Mouse (Mus musculus): ENCODE results near the gene Ftsj1. TPM values are rescaled to one million over a fixed set of nuclear protein-coding genes. Genes with fewer than 3 reads are reported as not detected.

The Ftsj1 gene
- polyA plus RNA-seq (2017; shearing (Covaris generic)) = 10 to 100 TPM; 17.9 to 25.1 TPM

DNA sequence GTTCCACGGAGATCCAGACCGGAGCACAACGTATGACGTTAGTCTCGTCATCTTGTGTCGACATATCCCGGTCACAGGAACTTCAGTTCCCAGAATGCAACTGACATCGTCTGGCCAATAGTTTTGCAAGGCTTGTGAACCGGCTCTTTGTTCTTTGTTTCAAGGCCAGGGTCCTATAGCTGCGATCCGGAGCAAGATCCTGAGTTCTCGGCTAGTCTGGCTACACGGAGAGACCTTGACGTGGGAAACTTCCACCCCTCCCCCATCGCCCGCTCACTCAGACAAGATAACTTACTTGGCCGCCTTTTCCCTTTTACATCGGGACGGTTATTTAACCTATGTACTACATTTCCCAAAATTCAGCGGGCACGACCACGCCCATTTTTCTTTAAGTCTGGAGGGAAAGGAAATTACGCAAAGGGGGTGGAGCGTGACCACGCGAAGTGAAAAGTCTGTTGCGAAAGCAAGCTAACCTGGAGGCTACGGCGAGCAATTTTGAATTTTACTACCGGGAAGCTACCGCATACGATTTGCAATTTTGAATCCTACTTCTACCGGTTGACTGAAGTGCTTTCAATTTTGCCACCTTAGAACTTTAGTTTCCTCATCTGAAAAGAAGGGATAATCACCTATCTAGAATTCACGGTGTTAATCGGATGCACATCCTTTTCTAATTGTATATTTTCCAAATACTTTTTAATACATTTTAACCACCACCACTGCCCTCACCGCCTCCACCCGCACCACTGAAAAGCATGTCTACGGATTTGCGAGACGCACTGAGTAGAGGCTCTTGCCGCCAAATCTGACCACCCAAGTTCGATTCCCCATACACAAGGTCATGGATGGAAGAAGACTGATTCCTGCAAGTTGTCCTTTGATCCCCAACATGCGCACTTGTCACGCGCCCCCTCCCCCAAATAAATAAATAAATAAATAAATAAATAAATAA is at the start of gene Ftsj1:
Gene Ftsj1, minus strand, starts transcription at position 73 of the 952 bp plus-strand sequence.
- ATAC-seq = peak; percentile 95

DNA sequence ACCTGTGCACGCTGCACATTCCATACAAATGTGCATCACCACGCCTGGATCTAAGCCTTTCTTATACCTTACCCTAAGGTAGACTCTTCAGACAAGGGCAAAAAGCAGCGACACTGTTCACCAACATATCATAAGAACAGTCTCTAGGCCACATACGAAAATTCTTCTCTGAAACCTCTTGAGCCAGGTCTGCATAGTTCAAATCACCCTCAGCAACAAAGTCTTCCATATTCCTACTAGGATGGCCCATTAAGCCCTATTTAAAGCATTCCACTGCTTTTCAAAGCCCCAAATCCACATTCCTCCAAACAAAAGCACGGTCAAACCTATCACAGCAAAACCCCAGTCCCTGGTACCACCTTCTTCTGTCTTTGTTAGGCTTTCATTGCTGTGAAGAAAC is 36.4 kb upstream of the Ftsj1 start:
- no peak for ATAC-seq

DNA sequence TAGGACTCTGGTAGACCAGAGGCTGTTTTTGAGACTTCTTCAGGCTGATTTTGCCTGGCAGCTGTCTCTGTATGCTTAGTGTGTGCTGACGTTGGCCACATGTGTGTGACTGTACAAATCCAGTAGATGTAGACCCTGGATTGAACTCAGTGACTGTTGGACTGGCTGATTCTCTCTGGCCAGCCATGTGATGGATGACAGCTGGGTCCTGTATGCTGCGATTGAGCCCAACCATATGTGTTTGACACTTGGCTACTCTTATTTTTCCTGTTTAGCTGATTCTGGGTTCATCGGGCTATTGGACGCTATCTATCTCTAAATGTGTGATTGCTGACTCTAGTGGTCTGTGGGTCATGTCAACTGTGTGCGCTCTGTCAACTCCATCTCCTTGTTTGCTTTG is 21.9 kb upstream of the Ftsj1 start:
- no peak for ATAC-seq

DNA sequence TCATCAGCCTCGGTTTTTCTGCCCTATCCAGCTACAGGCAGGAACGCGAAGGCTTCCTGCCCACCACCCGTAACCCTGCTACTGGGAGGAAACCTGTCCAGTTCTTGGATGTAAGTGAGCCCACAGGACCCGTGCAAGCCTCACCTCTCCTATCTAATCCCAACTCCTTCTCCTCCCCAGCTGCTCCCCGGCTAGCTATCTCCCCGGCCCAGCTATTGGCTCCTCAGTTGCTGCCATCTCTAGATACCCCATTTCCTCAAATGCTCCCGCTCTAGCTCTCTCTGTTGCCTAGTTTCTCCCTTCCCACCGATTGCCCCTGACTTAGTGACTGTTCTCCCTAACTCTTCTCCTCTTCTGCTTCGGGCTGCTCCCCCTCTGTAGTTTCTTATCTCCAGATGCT is 19.8 kb upstream of the Ftsj1 start:
- no peak for ATAC-seq

DNA sequence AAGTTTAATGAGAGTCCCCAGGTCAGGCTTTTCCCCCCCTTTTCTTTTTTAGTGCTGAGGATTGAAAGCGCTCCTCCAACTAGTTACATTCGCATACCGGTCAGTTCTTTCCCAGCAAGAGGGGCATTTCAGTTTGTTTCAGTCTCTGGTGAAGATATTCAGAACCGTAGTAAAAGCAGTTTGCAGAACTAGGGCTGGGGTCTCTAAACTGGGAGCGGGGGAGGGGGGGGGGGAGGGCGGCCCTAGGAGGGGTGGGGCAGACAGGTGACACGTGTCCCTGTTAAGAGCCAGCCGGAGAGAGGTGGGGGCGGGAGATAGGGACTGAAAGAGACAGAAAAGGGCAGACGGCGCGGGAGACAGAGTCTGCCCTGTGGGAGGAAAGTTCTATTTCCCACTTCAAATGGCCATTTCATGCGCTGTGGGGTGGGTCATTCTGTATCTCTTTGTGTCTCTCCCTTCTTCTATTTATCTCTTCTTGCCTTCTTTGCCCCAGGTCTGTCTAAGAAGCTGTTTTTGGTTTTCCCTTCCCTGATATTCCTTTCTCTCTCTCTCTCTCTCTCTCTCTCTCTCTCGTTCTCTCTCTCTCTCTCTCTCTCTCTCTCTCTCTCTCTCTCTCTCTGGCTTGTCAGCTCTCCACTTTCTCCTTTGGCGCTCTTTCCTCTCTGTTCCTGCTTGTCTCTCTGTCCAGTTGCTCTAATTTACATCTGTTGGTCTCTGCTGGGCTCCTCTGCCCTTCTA is 19.0 kb upstream of the Ftsj1 start, which contains the start of gene Slc38a5:
Gene Slc38a5, plus strand, starts transcription at position 51 of the 738 bp plus-strand sequence.
- ATAC-seq = no peak

DNA sequence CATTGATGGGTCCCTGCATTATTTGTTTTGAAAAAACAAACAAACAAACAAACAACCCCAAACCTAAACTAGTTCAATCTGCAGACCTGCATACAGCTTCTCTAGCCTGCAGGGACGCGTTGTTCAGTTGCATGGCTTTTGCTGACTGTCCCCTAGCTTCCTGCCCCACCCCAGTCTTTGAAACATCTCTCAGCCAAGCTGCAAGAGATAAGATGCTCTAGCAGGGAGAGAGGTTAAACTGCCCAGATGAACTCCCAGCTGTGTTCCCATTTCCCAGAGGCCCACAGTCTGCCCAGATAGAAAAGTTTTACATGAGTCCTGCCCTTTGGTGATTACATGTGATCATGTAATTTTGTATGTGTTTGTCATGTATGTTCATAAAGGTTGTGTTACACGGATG is 12.0 kb upstream of the Ftsj1 start:
- ATAC-seq = no peak

DNA sequence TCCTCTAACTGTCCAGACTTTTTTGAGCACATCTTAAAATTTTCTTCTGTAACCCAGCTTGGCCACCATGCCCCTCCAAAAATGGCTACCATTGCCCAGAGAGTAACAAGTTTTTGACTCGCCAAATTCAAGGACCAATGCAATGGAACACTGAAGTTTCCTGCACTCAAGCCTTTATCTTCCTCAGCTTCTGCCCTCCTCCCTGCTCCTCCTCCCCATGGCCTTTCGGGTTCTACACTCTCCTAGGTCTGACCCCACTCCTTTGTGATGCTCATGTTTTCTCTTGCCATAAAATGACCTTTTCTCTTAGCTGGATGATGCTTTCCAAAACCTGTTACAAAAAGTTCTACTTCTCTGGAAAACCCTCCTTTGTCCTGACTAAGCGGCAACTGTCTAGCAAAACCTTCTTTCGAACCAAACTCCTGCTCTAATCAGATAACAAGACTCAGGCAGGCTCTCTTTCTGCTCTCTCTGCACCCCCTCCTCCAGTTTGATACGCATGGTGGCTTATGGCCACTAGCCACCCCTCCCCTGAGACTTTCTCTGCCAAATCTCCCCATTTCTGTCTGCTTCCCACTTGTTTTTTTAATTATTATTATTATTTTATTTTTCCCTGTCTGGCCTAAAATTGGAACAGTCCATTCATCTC is 11.1 kb upstream of the Ftsj1 start:
- ATAC-seq = no peak

DNA sequence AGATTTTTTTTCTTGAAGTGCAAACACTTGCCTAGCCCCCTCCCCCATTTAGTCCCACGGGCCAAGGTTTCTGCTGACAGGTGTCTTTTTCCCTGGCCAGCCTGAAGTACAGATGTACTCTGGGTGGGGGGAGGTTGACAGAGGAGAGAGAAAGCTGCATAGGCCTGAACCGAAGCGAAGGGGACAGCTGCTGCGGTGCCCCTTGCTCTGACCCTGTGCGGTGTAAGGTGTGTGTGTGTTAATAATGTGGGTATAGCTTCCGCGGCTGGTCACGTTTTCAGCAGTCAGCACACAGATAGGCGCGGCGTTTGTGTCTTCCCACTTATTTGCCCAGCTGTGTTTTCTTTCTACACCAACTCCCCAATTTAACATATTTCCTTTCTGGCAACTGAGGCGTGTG is 7.3 kb upstream of the Ftsj1 start:
- ATAC-seq = no peak

DNA sequence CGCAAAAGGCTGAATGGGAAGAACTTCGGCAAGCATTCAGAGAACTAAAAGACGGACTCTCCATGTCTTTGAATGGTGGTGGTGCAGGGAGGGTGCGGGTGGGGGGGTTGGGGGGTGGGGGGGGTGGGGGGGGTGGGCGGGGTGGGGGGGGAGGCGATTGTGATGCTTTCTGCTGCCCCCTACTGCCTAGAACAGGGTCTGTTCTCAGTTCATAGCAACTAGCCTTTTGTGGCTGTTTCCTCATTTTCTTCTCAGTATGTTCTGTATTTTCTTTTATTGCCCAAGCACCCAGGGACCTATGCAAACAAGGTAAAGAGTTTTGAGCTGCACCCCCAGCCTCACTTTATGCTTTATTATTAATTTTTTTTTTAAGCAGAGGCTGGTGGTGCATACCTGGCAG is 3.6 kb upstream of the Ftsj1 start:
- no peak for ATAC-seq

DNA sequence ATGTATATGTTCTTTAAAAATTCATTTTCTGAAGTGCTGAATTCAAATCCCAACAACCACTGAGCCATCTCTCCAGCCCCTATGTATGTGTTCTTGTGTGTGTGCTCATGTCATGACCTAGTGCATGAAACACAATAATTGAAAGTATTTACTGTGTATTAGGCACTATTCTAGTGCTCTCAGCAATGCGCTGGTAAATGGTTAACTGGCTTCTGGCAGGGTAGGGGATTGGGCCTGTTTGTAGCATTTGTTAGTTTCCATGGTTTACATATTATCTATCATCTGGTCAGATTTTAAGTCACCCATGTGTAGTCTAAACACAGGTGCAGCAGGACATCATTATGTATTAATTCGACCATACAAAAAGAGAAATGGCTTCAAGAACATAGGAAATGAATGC is 1.5 kb upstream of the Ftsj1 start:
- ATAC-seq = no peak

DNA sequence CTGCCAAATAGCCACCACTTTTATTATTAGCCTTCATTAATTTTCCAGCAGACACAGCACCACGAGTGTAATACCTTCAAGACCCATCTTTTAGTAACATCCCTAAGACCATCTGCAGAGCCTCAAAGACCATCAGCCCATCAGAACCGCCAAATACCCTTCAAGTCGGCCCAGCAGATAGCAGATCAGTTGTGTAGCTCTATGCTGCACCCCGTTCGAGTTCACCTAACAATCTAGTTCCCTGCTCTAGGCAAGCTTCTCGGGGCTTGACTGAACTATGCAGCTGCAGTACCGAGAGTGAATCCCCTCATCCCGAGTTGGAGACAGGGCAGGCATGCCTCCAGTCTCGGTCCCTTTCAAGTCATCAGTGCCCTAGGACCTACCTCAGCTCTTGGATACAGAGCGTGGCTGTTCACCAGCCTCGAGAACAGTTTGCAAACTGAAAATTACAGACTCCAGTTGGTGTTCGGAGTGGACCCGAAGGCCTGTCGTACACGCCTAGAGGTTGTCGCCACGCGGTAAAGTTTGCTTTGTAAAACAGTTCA is 345 bp downstream of the Ftsj1 start:
- peak; percentile 5 for ATAC-seq

DNA sequence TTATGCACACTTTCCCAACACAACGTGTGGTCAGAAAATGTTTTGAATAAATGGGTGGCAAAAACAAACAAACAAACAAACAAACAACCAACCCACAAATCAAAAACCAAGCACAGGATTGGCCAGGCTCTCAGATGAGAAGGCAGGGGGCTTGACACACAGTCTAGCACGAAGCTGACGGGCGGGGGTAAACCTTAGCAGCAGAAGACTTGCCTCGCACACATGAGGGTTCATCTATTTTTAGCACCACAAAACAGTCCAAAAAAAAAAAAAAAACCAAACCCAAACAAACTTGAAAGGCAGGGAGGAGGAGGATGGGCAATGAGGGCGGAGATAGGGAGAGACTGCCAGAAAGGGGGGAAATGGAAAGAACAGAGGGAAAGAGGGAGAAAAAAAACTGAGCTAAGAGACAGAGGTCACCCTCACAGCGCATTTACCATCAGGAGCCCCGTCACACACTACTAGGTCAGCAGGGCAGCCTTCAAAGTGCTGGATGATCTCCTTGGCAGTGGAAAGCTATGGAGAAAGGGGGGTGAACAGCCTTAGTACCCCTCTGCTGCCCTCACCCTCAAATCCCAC is 3.6 kb downstream of the Ftsj1 start:
- no peak for ATAC-seq

DNA sequence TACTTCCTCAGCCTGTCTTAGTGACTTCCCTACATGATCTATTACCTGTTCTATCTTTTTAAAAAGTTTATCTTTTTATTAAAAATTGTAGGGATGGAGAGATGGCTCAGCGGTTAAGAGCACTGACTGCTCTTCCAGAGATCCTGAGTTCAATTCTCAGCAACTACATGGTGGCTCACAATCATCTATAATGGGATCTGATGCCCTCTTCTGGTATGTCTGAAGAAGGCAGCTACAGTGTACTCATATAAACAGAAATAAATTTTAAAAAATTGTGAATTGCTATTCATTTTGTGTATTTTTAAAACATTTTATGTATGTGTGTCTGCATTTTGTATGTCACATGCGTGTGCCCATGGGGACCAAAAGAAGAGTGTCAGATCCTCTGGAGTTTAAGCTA is 4.5 kb downstream of the Ftsj1 start:
- ATAC-seq = no peak

DNA sequence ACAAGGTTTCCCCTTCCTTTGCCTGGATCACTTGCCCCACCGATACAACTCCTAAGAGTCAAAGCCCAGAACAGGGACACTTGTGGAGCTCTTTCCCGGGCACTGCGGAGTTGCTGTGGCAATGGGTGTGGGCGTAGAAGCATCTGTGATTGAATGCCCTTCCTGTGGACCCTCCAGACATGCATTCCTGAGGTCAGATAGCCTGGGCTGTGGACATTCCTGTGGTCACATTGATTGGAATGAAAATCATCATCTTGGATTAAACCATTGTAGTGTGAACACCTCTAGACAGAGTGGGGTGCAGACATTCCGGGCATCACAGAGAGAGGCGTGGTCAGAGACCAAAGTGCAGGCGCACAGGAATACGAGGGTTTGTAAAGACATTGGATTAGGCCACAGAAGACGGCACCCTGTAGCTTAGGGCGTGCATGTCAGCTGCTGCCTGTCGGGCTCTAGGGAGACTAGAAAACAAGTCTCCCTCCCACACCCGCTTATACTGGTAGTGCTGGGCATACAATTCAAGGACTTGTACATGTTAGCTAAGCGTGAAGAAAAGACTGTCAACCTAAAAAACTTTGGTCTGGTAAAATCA is 13.3 kb downstream of the Ftsj1 start:
- no peak for ATAC-seq

DNA sequence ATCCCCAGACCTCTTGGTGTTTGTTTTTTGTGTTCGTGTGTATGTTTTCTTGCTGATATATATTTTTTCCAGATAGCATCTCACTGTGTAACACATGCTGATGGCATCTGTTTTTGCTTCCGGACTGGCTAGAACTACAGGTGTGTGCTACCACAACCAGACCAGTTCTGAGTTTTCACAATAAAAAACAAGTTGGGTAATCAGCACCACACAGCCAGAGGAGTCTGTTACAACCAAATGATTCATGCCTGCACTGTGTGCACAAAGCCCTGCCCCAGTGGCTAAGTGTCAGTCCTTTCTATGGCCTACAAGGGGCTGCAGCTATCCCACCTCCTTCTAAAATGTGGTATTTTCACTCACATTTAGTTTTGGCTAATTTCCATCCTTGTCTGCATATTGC is 15.5 kb downstream of the Ftsj1 start:
- no peak for ATAC-seq

DNA sequence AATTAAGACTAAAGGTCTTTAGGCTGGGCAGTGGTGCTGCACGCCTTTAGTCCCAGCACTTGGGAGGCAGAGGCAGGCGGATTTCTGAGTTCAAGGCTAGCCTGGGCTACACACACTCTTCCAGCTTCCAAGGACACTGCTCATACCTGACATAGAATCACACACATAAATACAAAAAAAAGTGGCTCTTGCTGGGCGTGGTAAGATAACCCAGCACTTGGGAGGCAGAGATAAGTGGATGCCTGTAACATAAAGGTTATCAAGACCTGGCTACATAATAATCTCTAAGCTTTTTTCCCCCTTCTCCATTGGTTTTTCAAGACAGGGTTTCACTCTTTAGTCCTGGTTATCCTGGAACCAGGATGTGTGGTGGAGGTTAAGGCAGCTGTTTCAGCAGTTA is 18.6 kb downstream of the Ftsj1 start:
- no peak for ATAC-seq

DNA sequence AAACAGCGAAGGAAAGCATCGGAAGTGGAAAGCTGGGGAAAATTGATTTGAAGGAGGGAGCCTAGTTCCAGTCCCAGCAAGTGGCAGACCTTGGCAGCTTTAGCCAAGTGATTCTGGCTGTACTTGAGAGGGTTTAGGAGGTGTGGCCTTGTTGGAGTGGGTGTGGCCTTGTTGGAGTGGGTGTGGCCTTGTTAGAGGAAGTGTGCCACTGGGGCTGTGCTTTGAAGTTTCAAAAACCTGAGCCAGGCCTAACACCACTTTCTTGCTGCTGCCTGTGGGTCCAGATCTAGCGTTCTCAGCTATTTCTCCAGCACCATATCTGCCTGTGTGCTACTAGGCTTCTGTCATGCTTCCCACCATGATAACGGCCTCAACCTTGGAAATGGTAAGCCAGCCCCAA is 21.9 kb downstream of the Ftsj1 start:
- no peak for ATAC-seq

DNA sequence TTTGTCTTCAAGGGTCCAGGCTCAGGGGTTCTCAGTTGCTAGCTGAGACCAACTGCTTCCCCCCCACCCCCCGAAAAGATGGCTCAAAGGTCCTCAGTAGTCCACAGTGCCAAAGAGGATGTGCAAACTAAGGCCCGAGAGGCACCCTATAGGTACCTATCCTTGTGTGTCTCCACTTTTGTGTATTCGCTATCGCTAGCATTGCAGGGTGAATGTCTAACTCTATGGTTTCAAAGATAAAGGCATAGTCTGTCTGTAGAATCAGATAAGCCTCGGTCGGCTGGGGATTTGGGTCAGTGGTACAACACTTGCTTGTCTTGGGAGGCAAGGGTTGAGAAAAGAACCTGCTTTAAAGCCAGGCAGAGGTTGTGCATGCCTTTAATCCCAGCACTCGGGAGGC is 28.7 kb downstream of the Ftsj1 start:
- ATAC-seq = no peak

DNA sequence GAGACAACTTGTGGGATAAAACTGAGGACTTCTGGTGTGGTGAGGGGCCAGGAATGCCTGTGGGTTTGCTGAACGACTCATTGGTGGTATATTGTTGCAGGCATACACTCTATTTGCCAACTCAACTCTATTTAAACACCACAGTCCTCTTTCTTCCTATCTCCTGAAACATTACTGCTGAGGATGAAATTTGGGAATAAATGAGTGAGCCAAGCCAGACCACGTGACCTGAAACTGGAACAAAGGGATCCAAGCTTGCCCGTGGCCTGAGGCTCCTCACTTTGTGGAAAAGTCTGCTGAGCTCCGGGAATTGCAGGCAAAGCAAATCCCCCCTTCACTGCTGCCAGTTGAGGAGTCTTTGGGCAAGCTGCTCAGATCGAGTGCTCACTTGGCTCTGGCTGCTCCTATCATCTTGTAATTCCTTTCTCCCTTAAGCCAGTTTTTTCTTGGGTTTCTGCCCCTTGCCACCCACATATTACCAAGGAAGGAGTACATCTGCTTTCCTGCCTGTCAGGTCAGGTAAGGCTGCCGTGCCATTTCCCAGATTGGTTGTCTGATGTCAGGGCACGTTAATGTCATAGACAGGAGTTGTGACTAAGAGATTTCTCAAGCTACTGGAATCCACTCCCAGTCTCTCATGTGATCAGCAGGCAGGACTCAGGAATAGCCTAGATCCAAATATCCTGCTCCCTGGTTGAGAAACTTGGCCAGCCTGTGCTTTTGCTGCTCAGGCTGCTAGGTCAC is 29.4 kb downstream of the Ftsj1 start:
- ATAC-seq = no peak

DNA sequence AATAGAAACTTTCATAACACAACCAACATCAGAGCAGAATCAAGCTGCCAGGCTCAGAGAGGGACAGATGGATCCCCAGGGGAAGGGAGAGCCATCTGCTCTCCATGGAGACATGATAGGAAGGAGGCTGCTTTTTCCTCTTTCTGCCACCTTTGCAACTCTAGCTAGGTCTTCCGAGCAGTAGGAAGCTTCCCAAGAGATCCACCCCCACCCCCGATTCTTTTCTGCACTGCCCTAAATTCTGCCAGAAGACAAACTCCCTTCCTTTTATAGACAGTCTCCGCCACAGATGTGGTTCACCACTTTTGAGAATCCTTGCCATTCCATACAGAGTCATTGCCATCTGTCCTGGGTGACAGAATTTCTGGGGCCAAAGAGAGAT is 29.9 kb downstream of the Ftsj1 start:
- ATAC-seq = no peak

DNA sequence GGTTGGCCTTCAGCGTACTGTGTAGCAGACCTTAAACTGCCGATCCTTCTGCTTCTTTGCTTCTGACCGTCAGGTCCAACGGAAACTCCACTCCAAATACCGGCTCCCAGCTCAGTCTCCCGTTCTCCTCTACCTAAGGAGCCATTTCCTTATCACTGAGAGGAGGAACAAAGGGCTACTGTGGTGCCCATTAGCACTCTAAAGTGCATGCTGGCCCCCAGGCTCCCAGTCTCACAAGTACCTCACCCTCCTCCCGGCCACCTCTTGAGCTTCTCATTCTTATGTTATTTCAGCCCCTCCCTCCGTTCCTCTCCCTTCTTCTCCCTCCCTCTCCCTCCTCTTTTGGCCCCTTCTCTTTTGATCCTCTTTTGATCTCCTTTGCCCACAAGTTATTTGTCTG is 32.6 kb downstream of the Ftsj1 start:
- ATAC-seq = no peak

DNA sequence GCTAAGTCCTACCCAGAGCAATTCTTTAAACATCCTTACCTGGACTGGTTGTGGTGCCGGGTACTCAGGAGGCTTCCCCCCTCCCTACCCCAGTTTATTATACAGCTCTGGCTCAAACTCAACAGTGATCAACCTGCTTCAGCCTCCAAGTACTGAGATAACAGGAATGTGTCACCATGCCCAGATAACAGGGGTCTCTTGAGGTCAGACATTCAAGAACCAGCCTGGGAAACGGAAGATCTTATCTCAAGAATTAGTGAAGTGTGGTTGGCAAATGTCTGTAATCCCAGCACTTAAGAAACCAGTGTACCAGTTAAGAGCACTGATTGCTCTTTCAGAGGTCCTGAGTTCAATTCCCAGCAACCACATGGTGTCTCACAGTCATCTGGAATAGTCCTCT is 34.1 kb downstream of the Ftsj1 start:
- ATAC-seq = no peak
